Comparison of ENCODE assay signal across 14 mouse cellular contexts in genomic region chr7:139152927-139153326, GRCm38 (mm10). TPM values are rescaled to one million over a fixed set of nuclear protein-coding genes. Genes with fewer than 3 reads are reported as not detected.
DNase-seq lines count a peak whose midpoint lies in the region; ATAC-seq and TF ChIP-seq lines count a peak whose summit lies in the region.
"Had no signal": no experiment of that assay in that cellular context is flagged by ENCODE, and none has a peak within 500 bp of the region (broad histone marks: within the 10 kb centered on the region; RNA-seq: fewer than 3 reads in every experiment).

No protein-coding gene starts in this region.

- no peak for TF ChIP-seq CTCF in layer of hippocampus, adult 2 months (conservative IDR thresholded peaks at IDR 0.05)
- no peak for TF ChIP-seq CTCF in forebrain, postnatal 0 days (IDR thresholded peaks at IDR 0.05; ENCODE audit: low read depth)

- no peak overlapping the region for H3K4me3 ChIP-seq in layer of hippocampus, adult 2 months
- H3K4me3 ChIP-seq in forebrain, postnatal 0 days (ENCODE audit: low read depth, low read length), result no peak overlapping the region
- H3K4me3 ChIP-seq: gastrocnemius, adult 2 months; limb, embryonic 15.5 days; neural tube, embryonic 12.5 days had no signal

- H3K4me1 ChIP-seq in forebrain, postnatal 0 days (ENCODE audit: insufficient read depth), result peaks cover 18% of the 10 kb centered on the region

- no peak overlapping the region for H3K9ac ChIP-seq in forebrain, postnatal 0 days
- H3K9ac ChIP-seq: limb, embryonic 15.5 days; neural tube, embryonic 12.5 days had no signal

- H3K9me3 ChIP-seq in forebrain, postnatal 0 days (ENCODE audit: low read length), result no peaks in the 10 kb centered on the region
- H3K9me3 ChIP-seq: limb, embryonic 15.5 days; neural tube, embryonic 12.5 days had no signal

- no peak for DNase-seq in frontal cortex, postnatal 36 days (ENCODE audit: low spot score in 2 of 2)
- DNase-seq in layer of hippocampus, adult 2 months (ENCODE audit: low spot score in 2 of 2), result no peak
- no peak for DNase-seq in layer of hippocampus, adult 9-11 months
- peak; percentile 3 for DNase-seq in adipocyte (ENCODE audit: low spot score)
- peak; percentile 39 to 54 for DNase-seq in kidney, postnatal 25 days
- DNase-seq in forebrain, postnatal 0 days, result no peak
- DNase-seq in right cerebral cortex, postnatal 25 days, result no peak
- DNase-seq: cerebellum, adult 11-12 months; gastrocnemius, adult 2 months had no signal

- H3K27me3 ChIP-seq in forebrain, postnatal 0 days (ENCODE audit: insufficient read depth, low read length), result no peaks in the 10 kb centered on the region
- H3K27me3 ChIP-seq: neural tube, embryonic 12.5 days had no signal

- H3K27ac ChIP-seq in layer of hippocampus, adult 2 months, result peak overlapping the region; percentile 83; the same call in 1 of the 2 replicates
- H3K27ac ChIP-seq in forebrain, postnatal 0 days (ENCODE audit: low read depth, low read length), result no peak overlapping the region
- H3K27ac ChIP-seq: gastrocnemius, adult 2 months; limb, embryonic 15.5 days; macrophage; neural tube, embryonic 12.5 days had no signal

- no peaks in the 10 kb centered on the region for H3K36me3 ChIP-seq in forebrain, postnatal 0 days (ENCODE audit: insufficient read depth)
- H3K36me3 ChIP-seq: limb, embryonic 15.5 days; neural tube, embryonic 12.5 days had no signal

- ATAC-seq in frontal cortex, adult (ENCODE audit: low TSS enrichment), result peak; percentile 55
- no peak for ATAC-seq in forebrain, postnatal 0 days
- ATAC-seq: midbrain, embryonic 16.5 days had no signal

- no peak overlapping the region for H3K4me2 ChIP-seq in forebrain, postnatal 0 days (ENCODE audit: low read depth)
- H3K4me2 ChIP-seq: limb, embryonic 15.5 days; neural tube, embryonic 12.5 days had no signal

- WGBS in forebrain, postnatal 0 days, result 83% methylated on average over 7 of the region's 7 CpGs

RNA-seq across cellular contexts. Expression of gene Lrrc27, which starts 59.9 kb away (rescaled TPM):
- total RNA-seq in layer of hippocampus, adult 2 months (2021), result 1 to 10 TPM; 6.8 to 6.9 TPM
- 2.5 and 8.1 TPM in 2 replicates for total RNA-seq in forebrain, postnatal 0 days (2014; rRNA removed)
- 4.2 and 5.1 TPM in 2 replicates for polyA plus RNA-seq in forebrain, postnatal 0 days (2015; fragmentation: Nextera tagmentation; extraction: Ambion mirVana)

Comparison
In these comparisons a context has a peak if more than half of its experiments do, and no peak if none do; other contexts are left out.
1. DNase-seq: peak in adipocyte (single experiment) and kidney, postnatal 25 days (2 of 2); none in frontal cortex, postnatal 36 days (0 of 2), layer of hippocampus, adult 2 months (0 of 2), layer of hippocampus, adult 9-11 months (single experiment), forebrain, postnatal 0 days (single experiment) and right cerebral cortex, postnatal 25 days (single experiment).